ENCODE assay signal across 9 mouse cellular contexts in the genomic region with DNA sequence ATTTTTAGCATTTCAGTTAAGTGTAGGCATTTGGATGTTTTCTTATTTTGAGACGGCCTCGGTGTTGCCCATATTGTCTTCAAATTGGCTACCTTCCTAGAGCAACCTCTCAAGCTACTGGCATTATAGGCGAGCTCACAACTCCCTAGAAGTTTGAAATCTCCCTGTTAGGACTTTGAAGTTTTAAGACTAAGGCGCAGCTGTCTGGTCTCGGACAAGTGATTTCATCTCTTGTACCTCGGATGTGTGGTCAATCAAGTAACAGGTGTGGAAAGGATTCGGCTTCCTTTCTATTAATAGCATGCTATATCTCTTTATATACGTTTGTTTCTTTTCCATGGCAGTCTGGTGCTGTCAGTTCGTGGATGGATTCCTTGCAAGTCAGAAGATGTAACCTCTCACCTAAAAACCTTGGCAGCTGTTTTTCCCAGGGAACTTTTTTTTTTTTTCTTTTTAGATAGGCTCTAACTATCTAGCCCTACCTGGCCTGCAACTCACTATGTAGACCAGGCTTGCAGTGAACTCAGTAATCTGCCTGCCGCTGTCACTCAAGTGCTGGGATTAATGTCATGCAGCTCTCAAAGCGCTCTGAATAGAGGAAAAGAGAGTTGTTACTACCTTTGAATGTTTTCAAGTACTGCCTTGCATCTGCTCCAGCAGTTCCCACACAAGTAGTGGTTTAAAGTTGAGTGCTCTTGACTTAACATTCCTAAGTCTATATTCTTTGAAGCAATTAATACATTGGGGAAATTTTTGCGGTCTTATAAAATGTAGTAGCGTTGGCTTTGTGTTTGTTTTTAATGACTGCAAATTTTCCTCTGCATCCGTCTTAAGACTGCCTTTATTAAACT. TPM values are rescaled to one million over a fixed set of nuclear protein-coding genes. Genes with fewer than 3 reads are reported as not detected.
A peak's percentile ranks its signal among the peaks of the same experiment; 100 is the strongest.
DNase-seq lines count a peak whose midpoint lies in the region; ATAC-seq and TF ChIP-seq lines count a peak whose summit lies in the region.
"Had no signal": no experiment of that assay in that cellular context is flagged by ENCODE, and none has a peak within 500 bp of the region (broad histone marks: within the 10 kb centered on the region; RNA-seq: fewer than 3 reads in every experiment).

No protein-coding gene starts in this region.

- H3K4me2 ChIP-seq in kidney, embryonic 16.5 days (replicated peaks; ENCODE audit: low read depth, low read length): peak overlapping the region; percentile 65
- H3K4me2 ChIP-seq in embryonic facial prominence, embryonic 12.5 days (replicated peaks): peak overlapping the region; percentile 70
- H3K4me2 ChIP-seq in myocyte (ENCODE audit: low read depth): peak overlapping the region; percentile 82

- 53% methylated on average over 14 of the region's 14 CpGs for WGBS in kidney, embryonic 16.5 days
- WGBS in embryonic facial prominence, embryonic 12.5 days: 64% methylated on average over 14 of the region's 14 CpGs
- WGBS in limb, embryonic 10.5 days: 66% methylated on average over 14 of the region's 14 CpGs

- no peak for ATAC-seq in kidney, embryonic 16.5 days (ENCODE audit: low FRiP score, low TSS enrichment)
- no peak for ATAC-seq in embryonic facial prominence, embryonic 12.5 days (ENCODE audit: insufficient number of reproducible peaks, insufficient read depth, low FRiP score, low TSS enrichment)
- no peak for ATAC-seq in megakaryocyte progenitor cell, adult 5-6 weeks (replicated peaks; ENCODE audit: poor library complexity)

- H3ac ChIP-seq in myocyte (ENCODE audit: control insufficient read depth, insufficient read length): peak overlapping the region; percentile 47

- no peaks in the 10 kb centered on the region for H3K9me3 ChIP-seq in kidney, embryonic 16.5 days (ENCODE audit: low read length)
- H3K9me3 ChIP-seq in embryonic facial prominence, embryonic 12.5 days: no peaks in the 10 kb centered on the region
- H3K9me3 ChIP-seq in limb, embryonic 10.5 days (replicated peaks): no peaks in the 10 kb centered on the region

- H3K36me3 ChIP-seq in kidney, embryonic 16.5 days (ENCODE audit: insufficient read depth, low read length): peaks cover 45% of the 10 kb centered on the region
- peaks cover 50% of the 10 kb centered on the region for H3K36me3 ChIP-seq in embryonic facial prominence, embryonic 12.5 days
- H3K36me3 ChIP-seq in limb, embryonic 10.5 days: peaks cover 59% of the 10 kb centered on the region
- peaks cover 48% of the 10 kb centered on the region for H3K36me3 ChIP-seq in myocyte (ENCODE audit: control insufficient read depth, insufficient read depth)

- peak overlapping the region; percentile 90 for H3K9ac ChIP-seq in kidney, embryonic 16.5 days (replicated peaks; ENCODE audit: low read length)
- peak overlapping the region; percentile 89 for H3K9ac ChIP-seq in embryonic facial prominence, embryonic 12.5 days

- H3K4me3 ChIP-seq in kidney, embryonic 16.5 days (ENCODE audit: low read length): peak overlapping the region; percentile 93
- H3K4me3 ChIP-seq in embryonic facial prominence, embryonic 12.5 days: peak overlapping the region; percentile 90
- peak overlapping the region; percentile 76 for H3K4me3 ChIP-seq in limb, embryonic 10.5 days
- peak overlapping the region; percentile 89 for H3K4me3 ChIP-seq in myocyte

- no peak for TF ChIP-seq POLR2A in myocyte (IDR thresholded peaks at IDR 0.05; ENCODE audit: insufficient read length, low read depth)

- peaks cover 61% of the 10 kb centered on the region for H3K79me2 ChIP-seq in myocyte (ENCODE audit: control insufficient read depth, insufficient read depth)

- H3K27ac ChIP-seq in kidney, embryonic 16.5 days (ENCODE audit: low read length): no peak overlapping the region
- no peak overlapping the region for H3K27ac ChIP-seq in embryonic facial prominence, embryonic 12.5 days
- H3K27ac ChIP-seq in limb, embryonic 10.5 days: peak overlapping the region; percentile 97; the same call in 1 of the 2 replicates

- H3K27me3 ChIP-seq in kidney, embryonic 16.5 days (ENCODE audit: insufficient read depth, low read length): no peaks in the 10 kb centered on the region
- H3K27me3 ChIP-seq in embryonic facial prominence, embryonic 12.5 days: no peaks in the 10 kb centered on the region
- H3K27me3 ChIP-seq in limb, embryonic 10.5 days (ENCODE audit: low read depth, poor library complexity, severe bottlenecking): no peaks in the 10 kb centered on the region
- no peaks in the 10 kb centered on the region for H3K27me3 ChIP-seq in myocyte (ENCODE audit: control insufficient read depth, insufficient read depth, insufficient read length)

- DNase-seq in kidney, postnatal 4 days: no peak
- DNase-seq in limb, embryonic 10.5 days (ENCODE audit: low spot score): no peak
- no peak for DNase-seq in spleen, postnatal 4 days (ENCODE audit: low spot score in 2 of 2)
- DNase-seq in gastrocnemius, adult 18-20 months (ENCODE audit: low spot score): no peak
- DNase-seq: kidney, adult 9 months had no signal

- H3K4me1 ChIP-seq in kidney, embryonic 16.5 days (ENCODE audit: insufficient read depth, low read length): peaks cover 12% of the 10 kb centered on the region
- H3K4me1 ChIP-seq in embryonic facial prominence, embryonic 12.5 days: peaks cover 22% of the 10 kb centered on the region
- H3K4me1 ChIP-seq in limb, embryonic 10.5 days: peaks cover 22% of the 10 kb centered on the region

TF ChIP-seq in myocyte, 11 proteins besides CTCF, POLR2A, EP300 and RAD21:
- TF ChIP-seq MYOD1 (IDR thresholded peaks at IDR 0.05; ENCODE audit: control insufficient read depth in 1 of 3, insufficient read length in 2 of 3, low read depth in 2 of 3): peak in 2 of 3 experiments; percentile 22 to 59
- no peak for TF ChIP-seq TCF3 (IDR thresholded peaks at IDR 0.05; ENCODE audit: insufficient read length, low read depth)
- TF ChIP-seq MYOG (IDR thresholded peaks at IDR 0.05; ENCODE audit: control insufficient read depth in 1 of 3, insufficient read depth in 1 of 3, insufficient read length in 2 of 3, low read depth in 2 of 3): peak in 1 of 3 experiments; percentile 38
TF ChIP-seq in myocyte: peak in this region for 2.

RNA-seq across cellular contexts. Expression of a gene that starts 1.3 kb away (rescaled TPM):
- 175 and 182 TPM in 2 replicates for polyA plus RNA-seq in kidney, embryonic 16.5 days (2015; fragmentation: Nextera tagmentation; extraction: Ambion mirVana)
- 193 and 196 TPM in 2 replicates for polyA plus RNA-seq in embryonic facial prominence, embryonic 12.5 days (2016; fragmentation: Nextera tagmentation; extraction: Ambion mirVana)
- 232 and 238 TPM in 2 replicates for polyA plus RNA-seq in limb, embryonic 10.5 days (2016; fragmentation: Nextera tagmentation; extraction: Ambion mirVana)
- 47.7 TPM for polyA plus RNA-seq in myocyte (2012; fragmentation: generic; extraction: Trizol)
- 123 and 140 TPM in 2 replicates for total RNA-seq in megakaryocyte progenitor cell, adult 5-6 weeks (2015)
- 162 and 197 TPM in 2 replicates for total RNA-seq in megakaryocyte progenitor cell, adult 5-6 weeks (2017)
- 10 to 100 TPM; 13.2 to 16.1 TPM for total RNA-seq in gastrocnemius, adult 18-20 months (2021)

RNA-seq across cellular contexts. Expression of a gene that starts 1.5 kb away (rescaled TPM):
- 86.9 and 88.5 TPM in 2 replicates for polyA plus RNA-seq in kidney, embryonic 16.5 days (2015; fragmentation: Nextera tagmentation; extraction: Ambion mirVana)
- 85.5 and 87.8 TPM in 2 replicates for polyA plus RNA-seq in embryonic facial prominence, embryonic 12.5 days (2016; fragmentation: Nextera tagmentation; extraction: Ambion mirVana)
- 75.8 and 87.0 TPM in 2 replicates for polyA plus RNA-seq in limb, embryonic 10.5 days (2016; fragmentation: Nextera tagmentation; extraction: Ambion mirVana)
- polyA plus RNA-seq in myocyte (2012; fragmentation: generic; extraction: Trizol): 71.6 TPM
- 10.7 and 11.2 TPM in 2 replicates for total RNA-seq in megakaryocyte progenitor cell, adult 5-6 weeks (2015)
- 27.7 and 30.7 TPM in 2 replicates for total RNA-seq in megakaryocyte progenitor cell, adult 5-6 weeks (2017)
- 10 to 100 TPM; 63.7 to 63.8 TPM for total RNA-seq in gastrocnemius, adult 18-20 months (2021)

RNA-seq across cellular contexts. Expression of a gene that starts 42.1 kb away (rescaled TPM):
- 3.0 and 3.2 TPM in 2 replicates for polyA plus RNA-seq in kidney, embryonic 16.5 days (2015; fragmentation: Nextera tagmentation; extraction: Ambion mirVana)
- polyA plus RNA-seq in embryonic facial prominence, embryonic 12.5 days (2016; fragmentation: Nextera tagmentation; extraction: Ambion mirVana): 0.46 and 0.83 TPM in 2 replicates
- 0.15 TPM in 1 of 2 replicates, not detected in the other for polyA plus RNA-seq in limb, embryonic 10.5 days (2016; fragmentation: Nextera tagmentation; extraction: Ambion mirVana)
- polyA plus RNA-seq in myocyte (2012; fragmentation: generic; extraction: Trizol): 13.4 TPM
- total RNA-seq in megakaryocyte progenitor cell, adult 5-6 weeks (2015): not detected in 2 replicates
- total RNA-seq in megakaryocyte progenitor cell, adult 5-6 weeks (2017): not detected in 2 replicates
- total RNA-seq in gastrocnemius, adult 18-20 months (2021): 1 to 10 TPM; 5.2 to 5.7 TPM

RNA-seq across cellular contexts. Expression of a gene that starts 54.4 kb away (rescaled TPM):
- polyA plus RNA-seq in kidney, embryonic 16.5 days (2015; fragmentation: Nextera tagmentation; extraction: Ambion mirVana): 14.8 and 16.6 TPM in 2 replicates
- 16.8 and 17.0 TPM in 2 replicates for polyA plus RNA-seq in embryonic facial prominence, embryonic 12.5 days (2016; fragmentation: Nextera tagmentation; extraction: Ambion mirVana)
- 15.9 and 17.8 TPM in 2 replicates for polyA plus RNA-seq in limb, embryonic 10.5 days (2016; fragmentation: Nextera tagmentation; extraction: Ambion mirVana)
- 7.2 TPM for polyA plus RNA-seq in myocyte (2012; fragmentation: generic; extraction: Trizol)
- total RNA-seq in megakaryocyte progenitor cell, adult 5-6 weeks (2015): 2.6 and 3.0 TPM in 2 replicates
- total RNA-seq in megakaryocyte progenitor cell, adult 5-6 weeks (2017): 3.0 and 6.0 TPM in 2 replicates
- 1 to 10 TPM; 3.6 to 4.4 TPM for total RNA-seq in gastrocnemius, adult 18-20 months (2021)
